Mouse (Mus musculus) stomach, postnatal 0 days (tissue): ENCODE results near the gene Spib.

ENCODE experiments used
- CTCF ChIP-seq: IDR thresholded peaks from 2 replicates; pipeline ENCODE4 v1.5.1; 2016; ENCODE audit warnings: antibody characterized with exemption, low read depth, mild to moderate bottlenecking, moderate library complexity
- EP300 ChIP-seq: optimal IDR thresholded peaks from 2 replicates; pipeline ENCODE3; 2016; ENCODE audit warnings: antibody characterized with exemption

- TF ChIP-seq CTCF (no peak), EP300 (no peak)
Measured at GRCm38 (mm10) chr7:44507491-44507890, 24.4 kb downstream of the Spib start.
